ENCODE assay signal across 16 mouse cellular contexts in the genomic region with DNA sequence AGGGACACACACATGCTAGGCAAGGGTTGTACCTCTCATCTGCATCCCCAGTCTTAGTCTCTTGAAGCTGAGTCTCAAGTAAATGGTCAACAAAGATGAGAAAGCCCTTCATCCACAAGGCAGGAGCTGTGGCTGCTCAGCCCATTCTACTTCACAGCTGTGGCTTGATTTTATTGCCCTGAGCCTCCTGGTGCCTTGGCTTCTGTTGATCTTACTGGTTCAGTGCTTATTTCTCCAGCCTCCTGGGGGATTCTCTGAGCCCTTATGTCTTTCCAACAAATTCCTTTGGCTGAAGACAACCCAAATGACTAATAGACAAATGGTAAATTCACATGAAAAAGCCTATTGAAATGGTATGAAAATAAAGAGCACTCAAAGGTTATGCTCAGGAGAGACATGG.
DNase-seq lines count a peak whose midpoint lies in the region; ATAC-seq lines count a peak whose summit lies in the region.
"Had no signal": no experiment of that assay in that cellular context is flagged by ENCODE, and none has a peak within 500 bp of the region (broad histone marks: within the 10 kb centered on the region; RNA-seq: fewer than 3 reads in every experiment).

No protein-coding gene starts in this region.

- ATAC-seq in megakaryocyte, adult 5-6 weeks (ENCODE audit: poor library complexity, severe bottlenecking), result no peak
- ATAC-seq: forebrain, postnatal 0 days; hindbrain, postnatal 0 days had no signal

- DNase-seq in heart, adult 18-20 months, result peak; percentile 37 to 56
- no peak for DNase-seq in heart, postnatal 4 days
- DNase-seq in 3T3-L1 (ENCODE audit: low read depth, low spot score) (peak; percentile 20), NIH3T3 (ENCODE audit: low read depth) (peak; percentile 58)
- DNase-seq in embryo, embryonic 9.5 days (ENCODE audit: extremely low spot score), result no peak
- DNase-seq: adrenal gland, adult 8-10 months; cerebellum, adult 11 months; cerebellum, adult 8-10 months; cerebellum, postnatal 14 days; embryo, embryonic 11 days; forebrain, postnatal 0 days; gastrocnemius, postnatal 14 days; kidney, adult 11 months; kidney, adult 9 months had no signal

Comparison
In these comparisons a context has a peak if more than half of its experiments do, and no peak if none do; other contexts are left out.
1. DNase-seq: peak in heart, adult 18-20 months (2 of 2), 3T3-L1 (single experiment) and NIH3T3 (single experiment); none in heart, postnatal 4 days (single experiment) and embryo, embryonic 9.5 days (single experiment).